Mouse (Mus musculus): ENCODE data around the gene Esam. TPM values are rescaled to one million over a fixed set of nuclear protein-coding genes. Genes with fewer than 3 reads are reported as not detected.

Gene Esam
- total RNA-seq, 2 experiments from 2014 or later: 62.5 to 77.7 TPM

GRCm38 (mm10) chr9:37551751-37552531, 24.1 kb downstream of the Esam start:
- intact Hi-C loops (cut with DNase I): loop anchor here (2.0 kb wide), 1 partner anchor 15 kb away; no protein-coding TSS in a partner anchor
- no peak for DNase-seq (ENCODE audit: low spot score)

- intact Hi-C loops (cut with DNase I): loop anchor here (2.0 kb wide), 1 partner anchor 14 kb away; no protein-coding TSS in a partner anchor
- DNase-seq (ENCODE audit: low spot score): peak; percentile 69
Observed at GRCm38 (mm10) chr9:37552536-37553293, 24.8 kb downstream of the Esam start, which contains the start of gene Nrgn. Gene Nrgn (minus strand): TSS chr9:37552904.

GRCm38 (mm10) chr9:37554279-37554678, 26.4 kb downstream of the Esam start:
- DNase-seq (ENCODE audit: low spot score): no peak
- intact Hi-C loops (cut with DNase I): no loop called here

- intact Hi-C loops (cut with DNase I): no loop called here
- DNase-seq (ENCODE audit: low spot score): no peak
Observed at GRCm38 (mm10) chr9:37554838-37555748, 27.2 kb downstream of the Esam start, which contains the start of gene Siae. Gene Siae (plus strand): TSS chr9:37555698.

- no peak for DNase-seq (ENCODE audit: low spot score)
- intact Hi-C loops (cut with DNase I): no loop called here
Observed at GRCm38 (mm10) chr9:37556366-37556765, 28.5 kb downstream of the Esam start.

GRCm38 (mm10) chr9:37560617-37561016, 32.7 kb downstream of the Esam start:
- intact Hi-C loops (cut with DNase I): no loop called here
- no peak for DNase-seq (ENCODE audit: low spot score)

GRCm38 (mm10) chr9:37563805-37564204, 35.9 kb downstream of the Esam start:
- no peak for DNase-seq (ENCODE audit: low spot score)
- intact Hi-C loops (cut with DNase I): no loop called here

GRCm38 (mm10) chr9:37567019-37567418, 39.1 kb downstream of the Esam start:
- DNase-seq (ENCODE audit: low spot score): no peak
- intact Hi-C loops (cut with DNase I): loop anchor here (2.0 to 5.0 kb wide), 2 partner anchors 14 to 45 kb away; partner anchors contain the start of genes Nrgn and Spa17

- intact Hi-C loops (cut with DNase I): loop anchor here (2.0 to 5.0 kb wide), 2 partner anchors 15 to 45 kb away; partner anchors contain the start of genes Nrgn and Spa17
- no peak for DNase-seq (ENCODE audit: low spot score)
Observed at GRCm38 (mm10) chr9:37567454-37567853, 39.6 kb downstream of the Esam start.

- peak; percentile 14 for DNase-seq (ENCODE audit: low spot score)
- intact Hi-C loops (cut with DNase I): loop anchor here (2.0 to 5.0 kb wide), 2 partner anchors 15 to 44 kb away; partner anchors contain the start of genes Nrgn and Spa17
Observed at GRCm38 (mm10) chr9:37567892-37568604, 40.2 kb downstream of the Esam start.

- no peak for DNase-seq (ENCODE audit: low spot score)
- intact Hi-C loops (cut with DNase I): loop anchor here (5.0 kb wide), 1 partner anchor 44 kb away; the partner anchor contains the start of gene Spa17
Observed at GRCm38 (mm10) chr9:37568605-37569214, 40.8 kb downstream of the Esam start.

GRCm38 (mm10) chr9:37569231-37569835, 41.5 kb downstream of the Esam start:
- DNase-seq (ENCODE audit: low spot score): no peak
- intact Hi-C loops (cut with DNase I): loop anchor here (5.0 kb wide), 1 partner anchor 43 kb away; the partner anchor contains the start of gene Spa17

- no peak for DNase-seq (ENCODE audit: low spot score)
- intact Hi-C loops (cut with DNase I): no loop called here
Observed at GRCm38 (mm10) chr9:37572204-37572876, 44.5 kb downstream of the Esam start.

- intact Hi-C loops (cut with DNase I): no loop called here
- no peak for DNase-seq (ENCODE audit: low spot score)
Observed at GRCm38 (mm10) chr9:37576436-37576930, 48.6 kb downstream of the Esam start.

- no peak for DNase-seq (ENCODE audit: low spot score)
- intact Hi-C loops (cut with DNase I): no loop called here
Observed at GRCm38 (mm10) chr9:37583594-37583993, 55.7 kb downstream of the Esam start.

- intact Hi-C loops (cut with DNase I): no loop called here
- DNase-seq (ENCODE audit: low spot score): no peak
Observed at GRCm38 (mm10) chr9:37586718-37587117, 58.8 kb downstream of the Esam start.

Data from heart, postnatal 25 days (tissue).